Mouse (Mus musculus) heart, embryonic 11.5 days (tissue): ENCODE data around the gene Gatc. TPM values are rescaled to one million over a fixed set of nuclear protein-coding genes. Genes with fewer than 3 reads are reported as not detected.

ENCODE experiments used
- ATAC-seq: fragments of 200-750 bp; cut with Nextera tagmentation; replicated peaks from 2 replicates; pipeline ENCODE4 v1.8.0; 2017; ENCODE audit warnings: moderate library complexity; ENCODE audit not compliant: insufficient number of reproducible peaks, low FRiP score, low TSS enrichment
- H3K27ac ChIP-seq: fragments of 300-500 bp; sonication (generic); 2 replicates; pipeline ENCODE4 v1.5.1; 2014; ENCODE audit warnings: mild to moderate bottlenecking, low read depth, low read length
- H3K27me3 ChIP-seq: fragments of 300-500 bp; sonication (generic); 2 replicates; pipeline ENCODE4 v1.6.1; 2014; ENCODE audit warnings: mild to moderate bottlenecking, low read length, mixed read lengths; ENCODE audit not compliant: control insufficient read depth, insufficient read depth
- H3K36me3 ChIP-seq: fragments of 300-500 bp; sonication (generic); 2 replicates; pipeline ENCODE4 v1.6.1; 2014; ENCODE audit warnings: mild to moderate bottlenecking, low read length, moderate library complexity, mixed read lengths; ENCODE audit not compliant: control insufficient read depth, insufficient read depth
- H3K4me1 ChIP-seq: fragments of 300-500 bp; sonication (generic); 2 replicates; pipeline ENCODE4 v1.6.1; 2014; ENCODE audit warnings: low read length; ENCODE audit not compliant: control insufficient read depth, insufficient read depth
- H3K4me2 ChIP-seq: fragments of 300-500 bp; sonication (generic); 2 replicates; pipeline ENCODE4 v1.6.1; 2014; ENCODE audit warnings: mild to moderate bottlenecking, moderate library complexity
- H3K4me3 ChIP-seq: fragments of 300-500 bp; sonication (generic); 2 replicates; pipeline ENCODE4 v1.5.1; 2014; ENCODE audit warnings: low read depth, low read length
- H3K9ac ChIP-seq: fragments of 300-500 bp; sonication (generic); 2 replicates; pipeline ENCODE4 v1.6.1; 2014; ENCODE audit warnings: mild to moderate bottlenecking, low read depth, low read length, moderate library complexity
- H3K9me3 ChIP-seq: fragments of 300-500 bp; sonication (generic); replicated peaks from 2 replicates; pipeline ENCODE4 v1.6.1; 2016; ENCODE audit warnings: low read length; ENCODE audit not compliant: control insufficient read depth
- WGBS: fragments of 180-500 bp; shearing (Covaris S2); extraction: QIAGEN DNeasy Blood & Tissue Kit; methylation state at CpG from one replicate; pipeline ENCODE4 v1.1.7; 2014; ENCODE audit not compliant: insufficient replicate concordance; 5-methylcytosine and 5-hydroxymethylcytosine counted together
- polyA plus RNA-seq: library from polyadenylated mRNA; unstranded; fragments of >200 nt; fragmentation: Nextera tagmentation; extraction: Ambion mirVana; gene quantifications from 2 replicates; pipeline ENCODE4 v1.2.1, GENCODE M21; 2014

The Gatc gene
- polyA plus RNA-seq, 1 experiment from 2014 or later, result 31.0 TPM

GRCm38 (mm10) chr5:115326875-115327609 is 13.9 kb downstream of the Gatc start, which contains the start of gene Srsf9:
Srsf9 (plus strand) TSS chr5:115327177.
- Histone ChIP-seq H3K4me3 (peak within 1 kb of the TSS; percentile 76), H3K4me2 (peak within 1 kb of the TSS; percentile 83), H3K27me3 (no peaks in the 10 kb centered on the region), H3K9me3 (no peaks in the 10 kb centered on the region), H3K27ac (peak within 1 kb of the TSS; percentile 90), H3K36me3 (peaks cover 14% of the 10 kb centered on the region; the same call in 1 of the 2 replicates), H3K9ac (peak within 1 kb of the TSS; percentile 97), H3K4me1 (peaks cover 20% of the 10 kb centered on the region)
- ATAC-seq, result peak; percentile 86
- WGBS, result 1% methylated on average over 82 of the region's 97 CpGs

DNA sequence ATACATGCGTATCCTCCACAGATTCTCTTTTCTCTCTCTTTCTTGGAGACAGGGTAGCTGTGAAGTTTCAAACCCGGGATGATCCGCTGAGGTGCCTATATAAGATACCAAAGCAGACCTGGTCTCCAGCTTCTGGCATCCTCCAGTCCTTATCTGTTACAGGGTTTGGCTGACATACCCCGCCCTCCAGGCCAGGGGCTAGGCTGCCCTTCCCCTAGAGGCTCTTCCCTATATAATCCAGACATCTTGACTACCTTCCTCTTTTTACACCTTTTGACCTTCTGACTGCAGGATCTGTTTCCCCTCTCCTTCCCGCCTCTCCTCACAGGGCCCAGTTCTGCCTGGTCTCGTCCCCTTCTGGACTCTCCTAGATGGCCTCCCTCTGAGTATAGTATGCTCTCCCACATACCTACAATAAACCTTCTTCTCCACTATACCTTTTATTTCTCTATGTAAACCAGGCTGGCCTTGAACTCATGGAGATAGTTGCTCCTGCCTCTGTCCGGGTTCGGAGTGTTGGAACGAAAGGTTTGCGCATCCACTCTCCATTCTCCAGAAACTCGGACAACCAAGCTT is 14.6 kb downstream of the Gatc start:
- H3K9me3 ChIP-seq, result no peaks in the 10 kb centered on the region
- peak overlapping the region; percentile 97 for H3K9ac ChIP-seq
- peak overlapping the region; percentile 90 for H3K27ac ChIP-seq
- peak overlapping the region; percentile 76 for H3K4me3 ChIP-seq
- ATAC-seq, result peak; percentile 78
- peak overlapping the region; percentile 83 for H3K4me2 ChIP-seq
- WGBS, result 13% methylated on average over 11 of the region's 11 CpGs
- H3K36me3 ChIP-seq, result peaks cover 8% of the 10 kb centered on the region; the same call in 1 of the 2 replicates
- H3K27me3 ChIP-seq, result no peaks in the 10 kb centered on the region
- H3K4me1 ChIP-seq, result peaks cover 20% of the 10 kb centered on the region

GRCm38 (mm10) chr5:115319004-115319940 is 21.7 kb downstream of the Gatc start:
- H3K27me3 ChIP-seq, result no peaks in the 10 kb centered on the region
- H3K9ac ChIP-seq, result peak overlapping the region; percentile 69
- no peaks in the 10 kb centered on the region for H3K9me3 ChIP-seq
- H3K4me1 ChIP-seq, result peaks cover 26% of the 10 kb centered on the region
- peak; percentile 73 for ATAC-seq
- peak overlapping the region; percentile 55 for H3K27ac ChIP-seq
- H3K4me2 ChIP-seq, result peak overlapping the region; percentile 86
- H3K4me3 ChIP-seq, result peak overlapping the region; percentile 40
- WGBS, result under 1% methylated on average over 22 of the region's 22 CpGs
- H3K36me3 ChIP-seq, result no peaks in the 10 kb centered on the region

GRCm38 (mm10) chr5:115317645-115318328 is 23.2 kb downstream of the Gatc start:
- H3K4me3 ChIP-seq, result no peak overlapping the region
- no peak for ATAC-seq
- 3% methylated on average over 10 of the region's 10 CpGs for WGBS
- H3K27ac ChIP-seq, result peak overlapping the region; percentile 78
- no peaks in the 10 kb centered on the region for H3K36me3 ChIP-seq
- peak overlapping the region; percentile 51 for H3K4me2 ChIP-seq
- H3K27me3 ChIP-seq, result no peaks in the 10 kb centered on the region
- H3K9ac ChIP-seq, result no peak overlapping the region
- no peaks in the 10 kb centered on the region for H3K9me3 ChIP-seq
- H3K4me1 ChIP-seq, result peaks cover 35% of the 10 kb centered on the region

DNA sequence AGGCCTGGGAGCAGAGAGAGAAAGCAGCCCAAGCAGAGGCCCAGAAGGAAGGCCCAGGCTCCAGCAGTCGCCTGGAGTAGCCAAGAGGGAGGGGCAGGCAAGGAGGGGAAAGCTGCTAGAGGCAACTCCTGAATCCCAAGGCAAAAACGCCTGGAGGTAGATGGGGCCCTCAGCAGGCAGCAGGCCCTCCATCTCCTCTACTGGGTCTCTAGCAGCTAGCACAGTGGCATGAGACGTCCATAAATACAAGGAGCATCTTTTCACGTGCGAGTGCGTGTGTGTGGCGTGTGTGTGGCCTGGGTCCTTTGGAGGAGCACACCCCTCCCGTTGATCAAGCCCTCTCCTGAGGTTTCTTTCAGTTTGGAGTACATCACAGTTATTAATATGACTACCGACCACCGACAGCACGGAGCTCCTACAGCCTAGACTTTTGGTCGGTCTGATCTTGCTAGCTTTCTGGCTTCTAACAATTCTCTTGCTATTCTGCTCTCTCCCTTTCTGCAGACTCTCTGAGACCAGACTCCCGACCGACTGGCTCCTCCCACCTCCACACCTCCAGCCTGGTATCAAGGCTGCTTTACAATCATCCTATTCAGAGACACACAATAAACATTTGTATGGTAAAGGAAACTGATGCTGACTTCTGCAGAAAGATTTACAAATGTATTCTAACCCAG is 23.9 kb downstream of the Gatc start:
- H3K27me3 ChIP-seq, result no peaks in the 10 kb centered on the region
- no peaks in the 10 kb centered on the region for H3K36me3 ChIP-seq
- 13% methylated on average over 14 of the region's 14 CpGs for WGBS
- no peaks in the 10 kb centered on the region for H3K9me3 ChIP-seq
- no peak for ATAC-seq
- H3K4me1 ChIP-seq, result peaks cover 42% of the 10 kb centered on the region
- peak overlapping the region; percentile 78 for H3K27ac ChIP-seq
- H3K9ac ChIP-seq, result peak overlapping the region; percentile 67
- H3K4me3 ChIP-seq, result no peak overlapping the region
- H3K4me2 ChIP-seq, result peak overlapping the region; percentile 51

DNA sequence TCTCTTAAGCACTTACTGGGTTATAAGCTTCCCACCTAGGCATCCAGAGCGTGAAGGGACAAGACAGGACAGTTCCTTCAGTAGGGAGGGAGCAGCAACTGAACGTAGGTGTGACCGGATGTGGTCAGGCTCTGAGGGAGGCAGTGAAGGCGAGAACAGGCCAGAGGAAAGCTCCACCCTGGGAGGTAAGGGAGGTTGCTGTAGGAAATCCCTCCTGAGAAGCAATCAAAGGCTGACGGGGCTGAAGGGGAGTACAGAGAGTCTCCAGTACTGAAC is 27.4 kb downstream of the Gatc start:
- no peak overlapping the region for H3K9ac ChIP-seq

GRCm38 (mm10) chr5:115312816-115313667 is 27.9 kb downstream of the Gatc start:
- Histone ChIP-seq H3K4me3 (no peak overlapping the region), H3K9me3 (no peaks in the 10 kb centered on the region), H3K27me3 (no peaks in the 10 kb centered on the region), H3K4me2 (peak overlapping the region; percentile 29; the same call in 1 of the 2 replicates), H3K9ac (no peak overlapping the region), H3K4me1 (peaks cover 35% of the 10 kb centered on the region), H3K36me3 (no peaks in the 10 kb centered on the region), H3K27ac (peak overlapping the region; percentile 58)
- ATAC-seq, result peak; percentile 73
- WGBS, result 46% methylated on average over 10 of the region's 10 CpGs

More for the DNA sequence above, 27.4 kb downstream of the Gatc start:
- Histone ChIP-seq H3K4me3 (no peak overlapping the region), H3K27ac (peak overlapping the region; percentile 58; the same call in 1 of the 2 replicates), H3K9me3 (no peaks in the 10 kb centered on the region), H3K27me3 (no peaks in the 10 kb centered on the region), H3K4me1 (peaks cover 39% of the 10 kb centered on the region), H3K36me3 (no peaks in the 10 kb centered on the region), H3K4me2 (no peak overlapping the region)
- no peak for ATAC-seq
- WGBS, result 33% methylated on average over 5 of the region's 5 CpGs
